Mouse (Mus musculus): Measurements from ENCODE around the gene Nos3.

Nos3 gene

GRCm38 (mm10) chr5:24426556-24427284 is 62.1 kb downstream of the Nos3 start:
- DNase-seq (ENCODE audit: low spot score in 2 of 2): no peak

GRCm38 (mm10) chr5:24427285-24427633 is 62.6 kb downstream of the Nos3 start:
- DNase-seq (ENCODE audit: low spot score in 2 of 2): no peak

- no peak for DNase-seq (ENCODE audit: low spot score in 2 of 2)
These were observed 63.4 kb downstream of the Nos3 start for GRCm38 (mm10) chr5:24427981-24428402.

- DNase-seq (ENCODE audit: low spot score in 2 of 2): no peak
These were observed 64.0 kb downstream of the Nos3 start for GRCm38 (mm10) chr5:24428596-24428995.

GRCm38 (mm10) chr5:24433993-24434392 is 69.4 kb downstream of the Nos3 start:
- no peak for DNase-seq (ENCODE audit: low spot score in 2 of 2)

All from spleen, postnatal 10 days (tissue).